In the genomic region with DNA sequence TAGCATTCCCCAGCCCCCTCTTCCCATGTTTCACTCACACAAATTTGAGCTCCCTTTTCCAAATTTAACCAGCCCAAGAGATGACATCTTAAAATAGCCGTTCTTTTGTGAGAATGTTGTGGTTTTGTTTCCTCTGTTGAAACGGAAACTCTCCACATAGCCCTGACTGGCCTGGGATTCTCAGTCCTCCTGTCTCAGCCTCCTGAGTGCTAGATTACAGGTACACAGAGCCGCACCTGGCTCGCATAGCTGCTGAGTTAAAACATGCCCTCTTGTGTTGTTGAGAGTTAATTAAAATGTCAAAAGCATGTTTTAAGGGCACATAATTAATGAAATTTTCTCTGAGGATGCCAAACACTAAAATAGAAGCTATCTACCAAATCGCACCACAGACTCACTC, we compare ENCODE assay signal across 23 mouse cellular contexts. TPM values are rescaled to one million over a fixed set of nuclear protein-coding genes. Genes with fewer than 3 reads are reported as not detected.
"Had no signal": no experiment of that assay in that cellular context is flagged by ENCODE, and none has a peak within 500 bp of the region (broad histone marks: within the 10 kb centered on the region; RNA-seq: fewer than 3 reads in every experiment).

No protein-coding gene starts in this region.

- ATAC-seq: liver, postnatal 0 days; lung, postnatal 0 days; midbrain, embryonic 15.5 days had no signal

- H3K9me3 ChIP-seq: lung, embryonic 15.5 days; megakaryocyte, embryonic 14.5 days; midbrain, embryonic 12.5 days; midbrain, embryonic 15.5 days; neural tube, embryonic 12.5 days had no signal

- H3K27ac ChIP-seq: lung, embryonic 15.5 days; macrophage; midbrain, embryonic 12.5 days; midbrain, embryonic 15.5 days; neural tube, embryonic 12.5 days had no signal

- H3K9ac ChIP-seq: liver, postnatal 0 days; lung, embryonic 15.5 days; midbrain, embryonic 12.5 days; midbrain, embryonic 15.5 days; neural tube, embryonic 12.5 days had no signal

- H3K4me2 ChIP-seq: lung, embryonic 15.5 days; midbrain, embryonic 12.5 days; midbrain, embryonic 15.5 days; neural tube, embryonic 12.5 days had no signal

- H3K27me3 ChIP-seq: lung, embryonic 15.5 days; midbrain, embryonic 12.5 days; midbrain, embryonic 15.5 days; neural tube, embryonic 12.5 days had no signal

- H3K36me3 ChIP-seq: lung, embryonic 15.5 days; midbrain, embryonic 12.5 days; midbrain, embryonic 15.5 days; neural tube, embryonic 12.5 days had no signal

- H3K4me1 ChIP-seq: lung, embryonic 15.5 days; midbrain, embryonic 12.5 days; midbrain, embryonic 15.5 days; neural tube, embryonic 12.5 days had no signal

- DNase-seq: liver, postnatal 0 days; lung, adult 2 months; lung, postnatal 14 days; lung, postnatal 36 days; right cerebral cortex, postnatal 14 days; thymus, adult 18-20 months; thymus, postnatal 36 days had no signal

- H3K4me3 ChIP-seq: lung, embryonic 15.5 days; megakaryocyte, embryonic 14.5 days; midbrain, embryonic 12.5 days; midbrain, embryonic 15.5 days; neural tube, embryonic 12.5 days had no signal

RNA-seq across cellular contexts. Expression of a gene that starts 3.7 kb away (rescaled TPM):
- total RNA-seq: megakaryocyte progenitor cell, adult 5-6 weeks; midbrain, postnatal 0 days; monocyte, adult 5-6 weeks; neutrophil, adult 5-6 weeks had no signal
- polyA plus RNA-seq: liver, postnatal 0 days; lung, adult 2 months; lung, embryonic 15.5 days; lung, postnatal 0 days; macrophage; midbrain, embryonic 12.5 days; midbrain, embryonic 15.5 days; midbrain, postnatal 0 days; neural tube, embryonic 12.5 days; neural tube, embryonic 14.5 days; spleen, adult 2 months; stomach, embryonic 14.5 days; stomach, embryonic 16.5 days; thymus, postnatal 0 days had no signal
